Mouse (Mus musculus) spleen, postnatal 36 days (tissue): ENCODE measurements around the gene Piezo1.
A peak's percentile ranks its signal among the peaks of the same experiment; 100 is the strongest.
"Not testable (repeated sequence)": the region's sequence is repeated elsewhere in the genome, so short reads cannot be mapped to it uniquely, and the experiment has no call there.

Experiments
- DNase-seq, 2 experiments: peaks; one replicate each; pipeline ENCODE4 v3.0.0; 2022; ENCODE audit warnings: low spot score in 2 of 2, mixed read lengths in 1 of 2

Gene Piezo1

GRCm38 (mm10) chr8:122551265-122552051 is at the start of gene Piezo1:
TSS of gene Piezo1 (minus strand) at chr8:122551329.
- DNase-seq: peak; percentile 88 to 91

GRCm38 (mm10) chr8:122600666-122601065 is 49.5 kb upstream of the Piezo1 start:
- no peak for DNase-seq

- DNase-seq: no peak
These were observed 44.9 kb upstream of the Piezo1 start for GRCm38 (mm10) chr8:122596031-122596430.

GRCm38 (mm10) chr8:122593783-122594507 is 42.8 kb upstream of the Piezo1 start:
- no peak for DNase-seq

- DNase-seq: no peak
These were observed 42.1 kb upstream of the Piezo1 start for GRCm38 (mm10) chr8:122593240-122593639.

GRCm38 (mm10) chr8:122586749-122587148 is 35.6 kb upstream of the Piezo1 start:
- DNase-seq: no peak

- DNase-seq: no peak
These were observed 35.0 kb upstream of the Piezo1 start for GRCm38 (mm10) chr8:122586171-122586570.

GRCm38 (mm10) chr8:122585411-122585891 is 34.3 kb upstream of the Piezo1 start:
- no peak for DNase-seq

GRCm38 (mm10) chr8:122584981-122585380 is 33.9 kb upstream of the Piezo1 start:
- no peak for DNase-seq

- DNase-seq: no peak
These were observed 29.8 kb upstream of the Piezo1 start for GRCm38 (mm10) chr8:122580926-122581325.

- no peak for DNase-seq
These were observed 28.1 kb upstream of the Piezo1 start for GRCm38 (mm10) chr8:122579196-122579595.

- DNase-seq: no peak
These were observed 26.0 kb upstream of the Piezo1 start for GRCm38 (mm10) chr8:122577116-122577515.

- peak; percentile 96 for DNase-seq
These were observed 25.5 kb upstream of the Piezo1 start, which contains the start of gene Aprt for GRCm38 (mm10) chr8:122576648-122577022. TSS of gene Aprt (minus strand) at chr8:122576909.

GRCm38 (mm10) chr8:122575735-122576647 is 24.9 kb upstream of the Piezo1 start:
- no peak for DNase-seq

GRCm38 (mm10) chr8:122575286-122575685 is 24.2 kb upstream of the Piezo1 start:
- DNase-seq: no peak

- no peak for DNase-seq
These were observed 23.6 kb upstream of the Piezo1 start for GRCm38 (mm10) chr8:122574667-122575251.

- no peak for DNase-seq
These were observed 23.1 kb upstream of the Piezo1 start for GRCm38 (mm10) chr8:122574264-122574663.

GRCm38 (mm10) chr8:122573577-122573976 is 22.4 kb upstream of the Piezo1 start:
- no peak for DNase-seq

- DNase-seq: not testable (repeated sequence)
These were observed 22.0 kb upstream of the Piezo1 start for GRCm38 (mm10) chr8:122573176-122573575.

GRCm38 (mm10) chr8:122572751-122573150 is 21.6 kb upstream of the Piezo1 start:
- no peak for DNase-seq

- no peak for DNase-seq
These were observed 20.7 kb upstream of the Piezo1 start for GRCm38 (mm10) chr8:122571750-122572267.
